Mouse (Mus musculus) naive thymus-derived CD4-positive, alpha-beta T cell, adult 2 months (primary cell): ENCODE measurements around the gene Ntn1.

ENCODE experiments used
- DNase-seq: peaks from one replicate; pipeline ENCODE4 v3.0.0-alpha.2; 2011; ENCODE audit warnings: low read depth

Ntn1 gene

GRCm38 (mm10) chr11:68213896-68214295 lies 186.7 kb downstream of the Ntn1 start:
- DNase-seq, result no peak

DNA sequence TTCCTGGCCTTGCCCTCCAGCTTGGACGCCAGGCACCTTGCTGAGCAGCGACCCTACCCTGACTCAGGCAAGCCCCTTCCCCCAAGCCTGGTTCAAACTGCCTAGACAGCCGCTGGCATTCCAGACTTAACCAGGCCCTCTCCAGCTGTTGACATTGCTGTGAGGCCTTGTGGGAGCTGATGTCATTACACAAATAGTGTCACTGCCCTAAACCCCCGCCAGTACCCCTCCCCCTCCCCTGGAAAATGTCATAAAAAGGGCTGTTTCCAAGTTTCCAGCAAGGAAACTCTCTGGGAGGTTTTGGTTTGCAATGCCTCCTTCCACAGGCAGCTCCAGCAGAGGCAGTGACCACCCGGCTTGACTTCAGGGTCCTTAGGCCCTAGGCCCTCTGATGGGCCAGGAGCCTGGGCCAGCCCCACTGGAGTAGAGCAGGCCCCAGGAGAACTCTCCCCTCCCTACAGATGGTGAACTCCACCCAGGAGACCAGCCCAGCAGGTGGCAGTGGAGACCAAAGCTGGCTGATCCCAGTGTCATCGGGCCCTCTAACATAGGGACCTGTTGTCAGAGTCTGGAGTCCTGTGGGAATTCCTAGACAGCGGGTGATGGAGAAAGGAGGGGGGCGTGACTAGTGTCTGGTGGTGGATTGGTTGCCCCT lies 188.6 kb downstream of the Ntn1 start:
- no peak for DNase-seq

GRCm38 (mm10) chr11:68210714-68211113 lies 189.9 kb downstream of the Ntn1 start:
- no peak for DNase-seq

GRCm38 (mm10) chr11:68209506-68209905 lies 191.1 kb downstream of the Ntn1 start:
- DNase-seq, result no peak

- no peak for DNase-seq
Observed at GRCm38 (mm10) chr11:68208582-68208981, 192.0 kb downstream of the Ntn1 start.

- DNase-seq, result no peak
Observed at GRCm38 (mm10) chr11:68208023-68208422, 192.6 kb downstream of the Ntn1 start.

DNA sequence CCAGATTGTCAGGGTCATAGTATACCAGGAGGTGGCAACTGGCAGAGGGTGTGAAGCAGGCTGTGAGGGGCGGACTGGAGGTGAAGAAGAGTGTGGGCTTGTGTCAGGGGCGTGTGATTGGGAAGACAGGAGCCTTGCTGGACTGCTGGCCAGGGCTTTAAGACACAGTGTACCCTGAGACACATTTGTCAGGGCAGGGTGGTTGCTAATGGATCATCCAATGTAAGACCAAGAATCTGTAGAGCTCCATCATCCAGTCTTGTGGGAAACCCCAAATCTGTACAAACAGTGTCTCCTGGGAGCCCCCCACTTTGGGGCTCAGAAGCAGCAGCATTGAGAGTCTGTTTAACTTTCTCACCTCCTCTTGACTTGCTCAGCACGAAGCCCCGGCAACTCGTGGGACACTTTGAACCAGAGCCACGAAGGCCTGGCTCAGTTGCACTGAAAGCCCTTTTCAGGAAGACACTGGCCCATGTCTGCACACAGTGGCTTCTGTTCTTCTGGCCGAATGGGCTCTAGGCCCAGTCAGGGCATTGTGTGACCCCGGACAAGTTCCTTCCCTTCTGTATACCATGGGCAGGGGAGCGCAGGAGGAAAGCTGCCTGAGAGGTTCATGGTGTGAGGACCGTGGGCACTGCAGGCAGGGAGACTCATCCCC lies 194.9 kb downstream of the Ntn1 start:
- no peak for DNase-seq

DNA sequence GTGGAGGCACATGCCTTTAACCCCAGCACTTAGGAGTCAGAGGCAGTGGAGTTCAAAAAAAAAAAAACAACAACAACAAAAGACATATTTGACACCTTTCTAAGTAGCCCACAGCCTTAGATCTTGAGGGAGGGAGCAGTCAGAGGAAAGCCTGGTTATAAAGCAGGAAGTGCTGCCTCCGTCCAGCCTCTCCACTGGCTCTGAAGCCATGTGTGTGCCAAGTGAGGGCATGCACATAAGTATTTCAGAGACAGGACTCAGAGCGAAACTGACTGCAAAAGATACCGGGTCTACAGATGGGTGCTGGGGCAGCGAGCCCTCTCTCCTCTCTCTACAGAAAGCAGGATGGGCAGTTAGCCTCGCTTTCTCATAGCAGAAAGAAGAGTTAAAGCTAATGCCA lies 196.2 kb downstream of the Ntn1 start:
- DNase-seq, result no peak

DNA sequence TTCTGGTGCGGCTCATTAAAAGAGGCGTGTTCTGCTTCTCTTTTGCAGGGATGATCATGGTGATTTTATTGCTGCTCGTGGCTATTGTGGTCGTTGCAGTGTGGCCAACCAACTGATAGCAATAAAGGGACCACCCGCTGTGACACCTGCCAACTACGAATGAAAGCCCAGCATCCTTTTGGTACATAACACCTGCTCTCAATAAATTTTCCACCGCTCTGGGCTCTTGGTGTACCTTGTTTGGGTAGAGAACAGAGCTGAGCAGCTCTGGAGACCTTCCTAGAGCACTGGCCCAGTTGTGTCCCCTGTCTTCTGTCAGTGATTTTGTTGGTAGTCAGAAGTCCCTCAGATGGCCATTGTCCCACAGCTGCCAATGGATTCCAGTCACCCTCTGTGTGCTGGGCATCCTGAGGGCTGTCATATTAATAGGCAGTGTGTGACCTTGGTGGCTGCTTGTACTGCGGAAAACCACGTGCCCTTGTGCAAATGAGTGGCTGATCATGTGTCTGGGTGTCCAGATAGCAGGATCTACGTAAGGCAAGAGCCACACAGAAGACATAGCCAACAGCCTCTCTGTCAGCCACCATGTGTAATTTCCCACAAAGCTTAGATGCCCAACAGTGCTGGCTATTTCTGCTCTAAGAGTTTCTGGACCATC lies 196.8 kb downstream of the Ntn1 start:
- DNase-seq, result no peak

DNA sequence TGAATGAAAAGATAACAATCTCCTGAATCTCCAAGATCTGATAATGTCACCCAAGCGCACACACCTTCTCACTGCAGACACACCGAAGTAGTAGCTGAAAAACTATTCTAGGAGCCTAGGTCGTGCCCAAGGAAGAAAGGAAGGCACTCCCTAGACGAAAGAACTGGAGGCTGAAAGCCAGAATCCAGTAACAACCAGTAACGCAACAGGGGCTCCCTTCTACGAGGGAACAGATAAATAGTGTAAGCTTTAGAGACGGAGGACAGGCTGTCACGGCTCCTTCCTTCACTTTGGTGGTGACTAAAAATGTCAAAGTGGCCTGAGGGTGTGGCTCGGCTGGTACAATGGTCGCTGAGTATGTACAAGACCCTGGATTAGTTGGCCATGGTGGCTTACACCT lies 198.1 kb downstream of the Ntn1 start:
- DNase-seq, result no peak

DNA sequence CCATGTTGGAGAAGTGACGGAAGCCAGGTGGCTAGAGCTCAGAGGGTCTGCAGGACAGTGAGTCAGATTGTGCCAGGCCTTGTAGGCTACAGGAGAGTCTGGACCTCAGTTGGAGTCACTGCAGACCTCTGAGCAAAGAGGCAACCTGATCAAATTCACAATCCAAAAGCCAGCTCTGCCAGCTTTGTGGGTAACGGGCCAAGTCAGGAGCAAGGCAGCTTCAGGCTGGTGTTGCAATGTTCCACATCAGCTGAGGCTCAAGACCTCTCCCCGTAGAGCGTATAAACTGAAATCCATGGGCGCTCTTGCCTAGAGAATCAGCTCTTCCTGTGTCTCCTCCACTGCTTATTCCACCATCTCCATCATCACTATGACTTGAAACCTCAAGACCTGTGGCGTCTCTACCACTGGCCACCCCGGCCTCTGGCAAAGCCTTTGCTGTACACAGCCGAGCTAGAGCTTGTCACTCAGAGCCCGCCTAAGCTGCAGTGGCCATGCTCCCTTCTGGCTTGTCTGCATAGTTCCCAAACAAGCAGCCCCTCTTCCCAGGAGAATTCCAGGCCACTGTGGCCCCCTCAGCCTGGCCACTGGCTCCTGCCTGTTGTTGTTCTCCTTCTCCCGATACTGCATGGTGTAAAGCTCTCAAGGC lies 198.7 kb downstream of the Ntn1 start:
- DNase-seq, result no peak

DNA sequence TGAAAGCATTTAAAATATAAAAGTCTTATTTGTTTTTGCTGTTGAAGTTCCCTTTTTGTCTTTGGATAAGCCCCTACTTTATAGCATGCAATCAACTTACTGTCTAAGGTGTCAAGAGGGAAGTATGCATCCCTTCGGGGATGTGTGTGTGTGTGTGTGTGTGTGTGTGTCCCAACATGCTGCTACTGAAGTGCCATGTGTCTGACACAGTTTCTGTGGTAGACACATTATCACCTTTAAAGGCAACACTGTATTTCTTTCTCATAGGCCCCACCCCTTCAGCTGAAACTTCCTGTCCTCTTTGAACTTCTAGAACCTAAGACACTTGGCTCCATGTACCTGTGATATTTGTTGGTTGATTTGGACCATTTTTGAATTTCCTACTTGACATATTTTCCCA lies 199.6 kb downstream of the Ntn1 start:
- DNase-seq, result peak; percentile 51

DNA sequence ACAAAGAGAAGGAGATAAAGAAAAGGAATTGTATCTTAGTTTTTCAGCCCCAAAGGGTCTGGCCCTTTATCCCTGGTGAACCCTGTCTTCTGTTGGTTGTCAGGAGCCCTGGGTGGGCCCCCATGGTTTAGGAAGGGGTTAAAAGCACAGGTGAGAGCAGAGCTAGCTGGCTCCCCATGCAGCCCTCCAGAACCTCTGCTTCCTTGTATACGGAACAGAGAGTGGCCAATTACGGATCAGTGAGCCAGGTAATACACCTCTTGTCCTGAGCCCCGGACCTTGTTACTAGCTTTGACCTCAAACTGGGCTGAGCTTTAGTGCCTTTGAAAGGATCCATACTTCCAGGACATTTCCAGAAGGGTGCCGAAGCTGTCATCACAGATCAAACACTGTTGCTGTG lies 200.1 kb downstream of the Ntn1 start:
- DNase-seq, result no peak

DNA sequence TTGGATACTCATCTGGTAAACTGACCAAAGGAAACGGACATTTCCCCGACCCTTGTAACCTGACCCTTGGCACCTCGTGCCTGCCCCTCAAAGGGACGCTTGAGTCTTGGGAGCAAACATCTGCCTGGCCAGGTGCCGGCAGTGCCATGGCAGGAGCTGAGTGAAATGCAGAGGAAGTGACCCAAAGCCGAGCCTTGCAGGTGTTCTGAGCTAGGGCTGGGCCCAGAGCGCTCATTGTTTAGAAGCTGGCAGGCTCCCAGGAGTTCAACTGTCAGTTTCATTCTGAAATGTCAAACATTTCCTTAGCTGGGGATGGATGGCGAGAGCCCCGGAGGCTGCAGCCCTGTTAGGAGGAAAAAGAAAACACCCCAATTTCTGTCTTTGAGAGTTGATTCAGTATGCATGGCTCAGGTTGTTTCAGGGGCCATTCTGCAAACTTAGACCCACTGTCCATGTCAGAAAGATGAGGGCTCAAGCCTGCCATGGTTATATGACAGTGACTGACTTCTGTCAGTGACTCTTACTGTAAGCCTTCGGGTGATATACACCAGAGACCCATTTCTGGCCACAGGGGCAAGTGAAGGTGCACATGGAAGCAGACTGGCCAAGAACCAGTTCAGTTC lies 200.7 kb downstream of the Ntn1 start:
- peak; percentile 59 for DNase-seq

GRCm38 (mm10) chr11:68199103-68199502 lies 201.5 kb downstream of the Ntn1 start:
- DNase-seq, result peak; percentile 70

DNA sequence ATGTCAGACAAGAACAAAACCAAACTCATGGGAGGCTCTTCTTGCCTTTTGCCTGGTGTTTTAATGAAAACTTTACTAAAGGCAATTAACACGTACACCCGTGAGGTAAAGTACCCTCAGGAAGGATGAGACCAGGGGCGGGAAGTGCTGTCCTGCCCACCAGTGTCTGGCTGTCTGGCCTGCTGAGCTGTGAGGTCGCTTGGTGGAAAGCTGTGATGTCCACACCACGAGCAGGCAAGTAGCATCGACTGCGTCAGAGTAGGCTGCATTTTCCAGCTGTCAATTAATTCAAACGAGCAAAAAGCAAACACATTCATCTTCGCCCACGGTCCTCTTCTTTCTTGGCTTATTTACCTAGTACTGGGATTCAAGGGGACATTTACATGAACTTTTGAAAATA lies 201.9 kb downstream of the Ntn1 start:
- DNase-seq, result no peak

DNA sequence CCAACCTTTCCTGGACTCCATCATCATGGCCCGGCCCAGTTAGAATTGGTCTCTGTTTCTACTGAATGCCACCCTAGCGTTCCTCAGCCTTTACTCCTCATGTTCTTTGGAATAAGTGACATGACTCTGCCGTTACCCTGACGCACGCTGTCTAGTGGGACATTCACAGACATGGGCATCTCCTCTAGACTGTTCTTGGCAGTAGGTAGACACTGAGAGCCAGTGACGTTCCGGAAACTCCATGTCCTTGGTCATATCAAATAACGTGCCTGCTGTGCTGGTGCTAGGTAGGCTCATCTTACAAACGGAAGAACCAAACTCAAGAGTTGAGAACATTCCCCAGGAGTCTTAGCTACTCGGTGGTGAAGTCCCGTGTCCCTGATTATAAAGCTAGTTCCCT lies 203.2 kb downstream of the Ntn1 start:
- no peak for DNase-seq

- DNase-seq, result no peak
Observed at GRCm38 (mm10) chr11:68196566-68196965, 204.1 kb downstream of the Ntn1 start.

GRCm38 (mm10) chr11:68195693-68196176 lies 204.9 kb downstream of the Ntn1 start:
- no peak for DNase-seq

DNA sequence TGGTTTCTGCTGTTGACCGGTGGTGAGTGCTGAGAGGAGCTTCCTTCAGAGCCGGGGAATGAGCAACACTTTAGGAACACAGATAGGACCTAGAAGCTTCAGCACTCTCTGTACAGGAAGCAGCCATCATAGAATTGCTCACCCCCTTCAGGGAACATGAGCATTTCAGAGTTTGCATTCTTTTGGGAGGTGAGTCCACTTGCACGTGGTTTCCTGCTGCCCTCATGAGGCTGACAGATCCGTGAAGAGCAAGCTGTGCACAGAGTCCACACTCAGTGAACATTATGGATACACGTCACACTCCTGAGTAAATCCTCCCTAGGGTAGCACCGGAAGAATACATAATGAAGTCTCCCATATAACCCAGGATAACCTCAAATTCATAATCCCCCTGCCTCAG lies 205.5 kb downstream of the Ntn1 start:
- DNase-seq, result no peak

GRCm38 (mm10) chr11:68190849-68191248 lies 209.8 kb downstream of the Ntn1 start:
- DNase-seq, result no peak

- DNase-seq, result no peak
Observed at GRCm38 (mm10) chr11:68188695-68189201, 211.9 kb downstream of the Ntn1 start.
